Mouse (Mus musculus) gastrocnemius, postnatal 10 days (tissue): Measurements from ENCODE around the gene Cela2a. TPM values are rescaled to one million over a fixed set of nuclear protein-coding genes. Genes with fewer than 3 reads are reported as not detected.
A peak's percentile ranks its signal among the peaks of the same experiment; 100 is the strongest.

ENCODE experiments used
- DNase-seq: peaks from one replicate; pipeline ENCODE4 v3.0.0; 2021; ENCODE audit warnings: mixed read lengths
- long read RNA-seq, 2 experiments: library from polyadenylated mRNA; stranded (forward); transcript quantifications; one replicate each; pipeline ENCODE4 v2.0.0; 2021
- total RNA-seq, 2 experiments: library from RNA; stranded (reverse); gene quantifications; 2 replicates each; pipeline ENCODE4 v1.2.3; 2021

The Cela2a gene
- total RNA-seq = not detected
- long read RNA-seq, experiment 1 = 0 reads
- long read RNA-seq, experiment 2 = 0 reads

- no peak for DNase-seq
Observed at GRCm38 (mm10) chr4:141826060-141826459, at the start of gene Cela2a. Cela2a (minus strand) TSS chr4:141826160.

GRCm38 (mm10) chr4:141875481-141876108 lies 49.6 kb upstream of the Cela2a start:
- DNase-seq = no peak

- DNase-seq = peak; percentile 82
Observed at GRCm38 (mm10) chr4:141874601-141875460, 48.9 kb upstream of the Cela2a start, which contains the start of gene Efhd2. Efhd2 (minus strand) TSS chr4:141874920.

GRCm38 (mm10) chr4:141874111-141874600 lies 48.2 kb upstream of the Cela2a start:
- DNase-seq = no peak

GRCm38 (mm10) chr4:141872977-141873376 lies 47.0 kb upstream of the Cela2a start:
- peak; percentile 11 for DNase-seq

- peak; percentile 27 for DNase-seq
Observed at GRCm38 (mm10) chr4:141871909-141872308, 45.9 kb upstream of the Cela2a start.

GRCm38 (mm10) chr4:141871333-141871725 lies 45.4 kb upstream of the Cela2a start:
- no peak for DNase-seq

GRCm38 (mm10) chr4:141870666-141871332 lies 44.8 kb upstream of the Cela2a start:
- peak; percentile 27 for DNase-seq

- DNase-seq = no peak
Observed at GRCm38 (mm10) chr4:141869436-141870215, 43.7 kb upstream of the Cela2a start.

GRCm38 (mm10) chr4:141868051-141868450 lies 42.1 kb upstream of the Cela2a start:
- DNase-seq = peak; percentile 7

- peak; percentile 82 for DNase-seq
Observed at GRCm38 (mm10) chr4:141867498-141867897, 41.5 kb upstream of the Cela2a start.

GRCm38 (mm10) chr4:141866933-141867490 lies 41.1 kb upstream of the Cela2a start:
- DNase-seq = peak; percentile 53

- no peak for DNase-seq
Observed at GRCm38 (mm10) chr4:141865600-141865999, 39.6 kb upstream of the Cela2a start.

GRCm38 (mm10) chr4:141865006-141865405 lies 39.0 kb upstream of the Cela2a start:
- no peak for DNase-seq

GRCm38 (mm10) chr4:141864506-141864905 lies 38.5 kb upstream of the Cela2a start:
- no peak for DNase-seq

- DNase-seq = no peak
Observed at GRCm38 (mm10) chr4:141863726-141864280, 37.8 kb upstream of the Cela2a start.

- DNase-seq = no peak
Observed at GRCm38 (mm10) chr4:141862867-141863266, 36.9 kb upstream of the Cela2a start.

- DNase-seq = no peak
Observed at GRCm38 (mm10) chr4:141861591-141862295, 35.8 kb upstream of the Cela2a start.

GRCm38 (mm10) chr4:141860246-141860841 lies 34.4 kb upstream of the Cela2a start:
- DNase-seq = no peak

GRCm38 (mm10) chr4:141859351-141859750 lies 33.4 kb upstream of the Cela2a start:
- no peak for DNase-seq
